Mouse (Mus musculus): ENCODE data around the gene Anks1b. TPM values are rescaled to one million over a fixed set of nuclear protein-coding genes. Genes with fewer than 3 reads are reported as not detected.

Anks1b gene
- total RNA-seq, 2 experiments from 2014 or later = 0.20 TPM; not detected in 1

- no peak for DNase-seq
- intact Hi-C loops (cut with DNase I) = no loop called here
Observed at GRCm38 (mm10) chr10:90531813-90532212, 658.5 kb downstream of the Anks1b start.

GRCm38 (mm10) chr10:90535370-90535769 is 662.1 kb downstream of the Anks1b start:
- no peak for DNase-seq
- intact Hi-C loops (cut with DNase I) = no loop called here

- DNase-seq = no peak
- intact Hi-C loops (cut with DNase I) = no loop called here
Observed at GRCm38 (mm10) chr10:90546635-90547034, 673.3 kb downstream of the Anks1b start.

GRCm38 (mm10) chr10:90562906-90563305 is 689.6 kb downstream of the Anks1b start:
- intact Hi-C loops (cut with DNase I) = no loop called here
- no peak for DNase-seq

- no peak for DNase-seq
- intact Hi-C loops (cut with DNase I) = no loop called here
Observed at GRCm38 (mm10) chr10:90576191-90577098, 703.1 kb downstream of the Anks1b start.

GRCm38 (mm10) chr10:90577099-90577461 is 703.8 kb downstream of the Anks1b start:
- intact Hi-C loops (cut with DNase I) = no loop called here

GRCm38 (mm10) chr10:90577777-90578176 is 704.5 kb downstream of the Anks1b start:
- intact Hi-C loops (cut with DNase I) = no loop called here
- DNase-seq = no peak

More at GRCm38 (mm10) chr10:90577099-90577461, 703.8 kb downstream of the Anks1b start:
- no peak for DNase-seq

GRCm38 (mm10) chr10:90579970-90580369 is 706.7 kb downstream of the Anks1b start:
- intact Hi-C loops (cut with DNase I) = no loop called here
- DNase-seq = no peak

- intact Hi-C loops (cut with DNase I) = no loop called here
- no peak for DNase-seq
Observed at GRCm38 (mm10) chr10:90584052-90584451, 710.7 kb downstream of the Anks1b start.

GRCm38 (mm10) chr10:90596142-90596541 is 722.8 kb downstream of the Anks1b start:
- no peak for DNase-seq
- intact Hi-C loops (cut with DNase I) = no loop called here

GRCm38 (mm10) chr10:90596576-90596975 is 723.3 kb downstream of the Anks1b start:
- DNase-seq = no peak
- intact Hi-C loops (cut with DNase I) = no loop called here

- no peak for DNase-seq
- intact Hi-C loops (cut with DNase I) = no loop called here
Observed at GRCm38 (mm10) chr10:90599149-90599548, 725.8 kb downstream of the Anks1b start.

GRCm38 (mm10) chr10:90599726-90600531 is 726.6 kb downstream of the Anks1b start:
- DNase-seq = no peak
- intact Hi-C loops (cut with DNase I) = no loop called here

- no peak for DNase-seq
- intact Hi-C loops (cut with DNase I) = no loop called here
Observed at GRCm38 (mm10) chr10:90607586-90607985, 734.3 kb downstream of the Anks1b start.

- no peak for DNase-seq
- intact Hi-C loops (cut with DNase I) = no loop called here
Observed at GRCm38 (mm10) chr10:90609437-90609836, 736.1 kb downstream of the Anks1b start.

- no peak for DNase-seq
- intact Hi-C loops (cut with DNase I) = no loop called here
Observed at GRCm38 (mm10) chr10:90613051-90613450, 739.7 kb downstream of the Anks1b start.

- intact Hi-C loops (cut with DNase I) = no loop called here
- DNase-seq = no peak
Observed at GRCm38 (mm10) chr10:90615196-90615595, 741.9 kb downstream of the Anks1b start.

- intact Hi-C loops (cut with DNase I) = no loop called here
- DNase-seq = no peak
Observed at GRCm38 (mm10) chr10:90616622-90617021, 743.3 kb downstream of the Anks1b start.

GRCm38 (mm10) chr10:90617664-90618296 is 744.5 kb downstream of the Anks1b start:
- intact Hi-C loops (cut with DNase I) = no loop called here

GRCm38 (mm10) chr10:90627532-90627931 is 754.2 kb downstream of the Anks1b start:
- intact Hi-C loops (cut with DNase I) = no loop called here
- no peak for DNase-seq

More at GRCm38 (mm10) chr10:90617664-90618296, 744.5 kb downstream of the Anks1b start:
- no peak for DNase-seq
